Mouse (Mus musculus): ENCODE data around the gene Abi3bp. TPM values are rescaled to one million over a fixed set of nuclear protein-coding genes. Genes with fewer than 3 reads are reported as not detected.

Gene Abi3bp
- polyA plus RNA-seq, 1 experiment from 2014 or later, result 0.34 TPM

DNA sequence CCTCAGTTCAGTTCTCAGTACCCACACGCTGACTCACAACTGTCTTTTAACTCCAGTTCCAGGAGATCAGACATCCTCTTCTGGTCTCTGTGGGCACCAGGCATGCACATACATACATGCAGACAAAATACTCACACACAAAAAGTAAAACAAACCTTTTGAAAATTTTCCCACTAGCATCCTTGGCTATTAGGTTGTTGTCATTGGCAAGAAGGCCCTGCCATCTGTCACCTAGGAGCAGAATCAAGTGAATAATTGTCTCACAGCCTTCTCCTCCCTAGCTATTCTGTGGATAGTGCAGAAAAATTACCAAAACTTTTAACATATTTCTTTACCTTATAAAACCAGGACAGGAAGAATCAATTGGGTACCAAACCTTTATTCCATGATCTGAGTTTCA is 48.8 kb downstream of the Abi3bp start:
- no peaks in the 10 kb centered on the region for H3K27me3 ChIP-seq
- H3K27ac ChIP-seq (replicated peaks), result no peak overlapping the region
- H3K4me3 ChIP-seq, result no peak overlapping the region
- no peaks in the 10 kb centered on the region for H3K36me3 ChIP-seq
- H3K9ac ChIP-seq, result no peak overlapping the region
- H3K9me3 ChIP-seq, result no peaks in the 10 kb centered on the region
- H3K4me2 ChIP-seq, result no peak overlapping the region
- no peak for ATAC-seq (ENCODE audit: low FRiP score, low read depth)
- H3K4me1 ChIP-seq (replicated peaks), result no peaks in the 10 kb centered on the region
- 92% methylated on average over 1 of the region's 1 CpGs for WGBS

DNA sequence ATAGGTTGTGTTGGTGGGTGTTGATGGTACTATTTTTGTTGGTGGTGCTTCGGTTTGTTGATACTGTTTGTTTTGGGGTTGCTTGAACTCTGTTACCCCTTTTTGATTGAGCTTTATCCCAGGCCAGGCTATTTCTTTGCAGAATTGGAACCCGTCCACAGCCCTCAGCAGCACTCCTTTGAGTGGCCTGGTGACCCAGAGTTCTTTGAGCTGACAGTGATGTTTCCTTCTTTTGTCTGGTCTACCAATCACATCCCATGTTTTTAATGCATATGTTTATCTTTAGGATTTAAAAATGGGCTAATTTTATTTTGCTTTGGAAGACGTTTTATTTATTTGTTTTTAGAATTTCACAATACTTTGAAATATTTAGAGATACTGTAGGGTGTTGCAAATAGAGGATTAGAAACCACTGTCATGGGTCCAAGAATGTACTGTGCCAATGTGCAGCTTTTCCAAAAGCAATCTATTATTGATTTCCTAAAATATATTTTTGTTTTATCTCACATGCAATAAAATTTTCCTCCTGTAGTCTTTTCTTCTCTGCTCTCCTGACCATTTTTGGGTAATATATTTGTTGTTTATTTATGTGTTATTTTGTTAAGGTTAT is 50.5 kb downstream of the Abi3bp start:
- WGBS, result 81% methylated on average over 3 of the region's 3 CpGs
- no peaks in the 10 kb centered on the region for H3K4me1 ChIP-seq (replicated peaks)
- no peak overlapping the region for H3K4me2 ChIP-seq
- H3K4me3 ChIP-seq, result no peak overlapping the region
- no peak overlapping the region for H3K27ac ChIP-seq (replicated peaks)
- ATAC-seq (ENCODE audit: low FRiP score, low read depth), result no peak
- no peak overlapping the region for H3K9ac ChIP-seq
- no peaks in the 10 kb centered on the region for H3K9me3 ChIP-seq
- H3K36me3 ChIP-seq, result no peaks in the 10 kb centered on the region
- no peaks in the 10 kb centered on the region for H3K27me3 ChIP-seq

DNA sequence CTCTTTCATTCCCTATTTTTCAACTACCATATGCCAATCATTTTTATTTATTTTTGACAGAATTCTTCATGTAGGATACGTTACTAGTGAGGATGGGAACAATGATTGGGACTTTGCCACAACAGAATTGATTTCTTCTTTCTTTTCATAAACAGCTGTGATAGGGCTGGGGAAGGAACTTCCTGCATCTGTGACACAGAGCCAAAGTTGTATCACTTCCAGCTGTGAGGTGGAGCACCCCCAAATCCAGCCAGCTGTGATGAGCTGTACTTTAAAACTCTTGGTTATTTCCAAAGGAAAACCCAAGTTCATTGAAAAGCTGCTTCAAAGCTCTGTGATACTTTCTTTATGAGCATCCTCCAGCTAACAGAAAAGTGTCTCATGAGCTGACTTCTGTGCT is 101.9 kb downstream of the Abi3bp start:
- Histone ChIP-seq H3K36me3 (no peaks in the 10 kb centered on the region), H3K4me2 (no peak overlapping the region), H3K4me3 (no peak overlapping the region), H3K27me3 (no peaks in the 10 kb centered on the region), H3K9ac (no peak overlapping the region), H3K27ac (replicated peaks) (no peak overlapping the region), H3K4me1 (replicated peaks) (no peaks in the 10 kb centered on the region), H3K9me3 (no peaks in the 10 kb centered on the region)
- ATAC-seq (ENCODE audit: low FRiP score, low read depth), result no peak
- 83% methylated on average over 1 of the region's 1 CpGs for WGBS

DNA sequence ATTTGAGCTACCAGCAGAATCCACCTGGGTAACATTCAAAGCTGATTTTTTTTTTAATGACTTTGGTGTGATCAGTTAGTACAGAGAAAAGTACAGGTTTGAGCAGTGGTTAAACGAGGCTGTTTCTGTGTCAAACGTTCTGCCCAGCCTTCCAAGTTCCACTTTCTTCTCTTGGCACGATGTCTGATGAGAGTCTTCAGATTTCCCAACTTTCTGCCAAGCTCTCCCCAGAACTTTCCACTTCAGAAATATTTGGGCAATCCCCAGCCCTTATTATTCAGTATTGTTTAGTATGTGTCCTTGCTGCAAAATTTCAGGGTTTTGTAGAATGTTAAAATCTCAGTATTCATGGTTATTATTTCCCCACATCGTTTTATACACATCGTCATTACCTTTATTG is 115.9 kb downstream of the Abi3bp start:
- Histone ChIP-seq H3K4me3 (no peak overlapping the region), H3K9me3 (no peaks in the 10 kb centered on the region), H3K4me2 (no peak overlapping the region), H3K36me3 (no peaks in the 10 kb centered on the region), H3K9ac (no peak overlapping the region), H3K4me1 (replicated peaks) (no peaks in the 10 kb centered on the region), H3K27ac (replicated peaks) (no peak overlapping the region), H3K27me3 (no peaks in the 10 kb centered on the region)
- ATAC-seq (ENCODE audit: low FRiP score, low read depth), result no peak
- WGBS, result 83% methylated on average over 5 of the region's 5 CpGs

DNA sequence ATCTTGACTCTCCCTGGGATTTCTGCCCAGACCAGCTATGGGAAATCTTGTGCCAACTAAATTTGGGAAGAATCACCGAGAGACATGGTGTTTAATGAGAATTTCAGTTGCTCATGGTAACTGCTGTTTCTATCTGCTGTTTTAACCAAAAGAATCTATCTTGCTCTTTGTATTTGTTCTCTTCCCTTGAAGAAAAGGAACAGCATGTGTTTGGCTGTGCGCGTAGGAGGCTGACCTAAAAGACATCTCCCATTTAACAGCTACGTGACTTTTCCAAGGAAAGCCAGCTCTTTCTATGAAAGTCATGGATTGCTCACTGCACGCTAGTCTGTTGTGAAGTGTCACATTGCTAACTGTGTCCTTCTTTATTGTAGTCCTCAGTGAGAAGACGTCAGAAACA is 117.2 kb downstream of the Abi3bp start:
- H3K4me3 ChIP-seq, result no peak overlapping the region
- no peak overlapping the region for H3K9ac ChIP-seq
- H3K27me3 ChIP-seq, result no peaks in the 10 kb centered on the region
- no peaks in the 10 kb centered on the region for H3K9me3 ChIP-seq
- no peak for ATAC-seq (ENCODE audit: low FRiP score, low read depth)
- H3K36me3 ChIP-seq, result no peaks in the 10 kb centered on the region
- H3K4me2 ChIP-seq, result no peak overlapping the region
- 72% methylated on average over 6 of the region's 6 CpGs for WGBS
- no peaks in the 10 kb centered on the region for H3K4me1 ChIP-seq (replicated peaks)
- no peak overlapping the region for H3K27ac ChIP-seq (replicated peaks)

DNA sequence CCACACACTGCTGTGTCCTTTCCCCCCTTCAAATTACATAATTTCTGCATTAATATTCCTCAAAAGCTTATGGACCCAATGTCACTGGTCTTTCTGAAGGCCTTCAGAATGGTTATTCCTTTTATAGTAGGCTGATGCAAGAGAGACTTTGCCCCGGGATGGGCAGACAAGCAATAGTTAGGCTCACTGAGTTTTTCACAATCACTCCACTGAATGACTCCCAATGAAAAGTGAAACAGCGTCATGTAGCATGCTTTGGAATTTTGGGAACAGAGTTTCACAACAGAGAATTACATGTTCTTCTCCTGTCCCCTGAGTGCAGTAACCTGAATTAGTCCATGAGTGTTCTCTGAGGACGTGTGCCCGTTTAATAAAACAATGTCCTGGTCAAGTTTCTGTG is 120.7 kb downstream of the Abi3bp start:
- no peak overlapping the region for H3K9ac ChIP-seq
- no peaks in the 10 kb centered on the region for H3K27me3 ChIP-seq
- no peak for ATAC-seq (ENCODE audit: low FRiP score, low read depth)
- H3K9me3 ChIP-seq, result no peaks in the 10 kb centered on the region
- H3K4me2 ChIP-seq, result no peak overlapping the region
- 94% methylated on average over 4 of the region's 4 CpGs for WGBS
- H3K4me3 ChIP-seq, result no peak overlapping the region
- H3K27ac ChIP-seq (replicated peaks), result no peak overlapping the region
- H3K36me3 ChIP-seq, result no peaks in the 10 kb centered on the region
- no peaks in the 10 kb centered on the region for H3K4me1 ChIP-seq (replicated peaks)

DNA sequence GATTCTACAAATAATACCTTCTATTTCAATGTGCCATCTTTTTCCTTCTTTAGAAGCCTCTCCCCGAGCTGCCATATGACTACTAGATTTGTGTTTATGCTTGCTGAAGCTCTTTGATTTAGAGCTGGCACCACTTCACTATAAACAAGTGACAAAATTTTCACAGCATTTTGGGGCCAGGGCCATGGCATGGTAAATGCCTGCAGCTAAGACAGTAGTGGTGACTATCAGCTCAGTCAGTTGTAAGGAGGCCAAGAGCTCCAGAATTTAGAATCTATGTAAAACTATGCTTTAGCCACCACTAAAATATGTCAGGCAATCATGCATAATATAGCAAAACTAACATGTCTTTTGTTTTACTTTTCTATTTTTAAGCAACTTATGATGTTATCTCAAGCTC is 124.7 kb downstream of the Abi3bp start:
- Histone ChIP-seq H3K9ac (no peak overlapping the region), H3K4me2 (no peak overlapping the region), H3K4me1 (replicated peaks) (no peaks in the 10 kb centered on the region), H3K27ac (replicated peaks) (no peak overlapping the region), H3K4me3 (no peak overlapping the region), H3K27me3 (no peaks in the 10 kb centered on the region), H3K9me3 (no peaks in the 10 kb centered on the region), H3K36me3 (no peaks in the 10 kb centered on the region)
- WGBS, result 93% methylated on average over 1 of the region's 1 CpGs
- no peak for ATAC-seq (ENCODE audit: low FRiP score, low read depth)

DNA sequence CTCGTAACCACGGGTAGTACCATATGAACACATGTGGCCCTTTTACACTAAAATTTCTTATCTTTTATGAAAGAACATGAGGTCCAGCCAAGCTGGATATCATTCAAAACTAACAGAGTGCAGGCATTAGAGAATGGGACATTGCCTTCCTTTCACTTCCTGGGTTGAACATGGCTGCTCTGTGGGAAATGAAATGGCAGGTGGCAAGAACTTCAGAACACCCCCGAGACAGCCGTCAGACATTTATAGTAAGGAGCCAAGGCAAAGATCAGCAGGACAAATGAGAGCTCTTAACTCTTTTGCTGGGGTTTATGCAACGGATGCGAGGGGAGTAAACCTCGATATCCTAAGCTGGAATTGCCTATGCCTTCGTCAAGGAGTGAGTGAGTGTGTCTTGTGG is 132.9 kb downstream of the Abi3bp start:
- WGBS, result 83% methylated on average over 8 of the region's 8 CpGs
- no peak overlapping the region for H3K4me2 ChIP-seq
- H3K9me3 ChIP-seq, result no peaks in the 10 kb centered on the region
- H3K4me3 ChIP-seq, result no peak overlapping the region
- no peaks in the 10 kb centered on the region for H3K36me3 ChIP-seq
- no peaks in the 10 kb centered on the region for H3K27me3 ChIP-seq
- H3K9ac ChIP-seq, result no peak overlapping the region
- ATAC-seq (ENCODE audit: low FRiP score, low read depth), result no peak
- H3K27ac ChIP-seq (replicated peaks), result no peak overlapping the region
- H3K4me1 ChIP-seq (replicated peaks), result no peaks in the 10 kb centered on the region

DNA sequence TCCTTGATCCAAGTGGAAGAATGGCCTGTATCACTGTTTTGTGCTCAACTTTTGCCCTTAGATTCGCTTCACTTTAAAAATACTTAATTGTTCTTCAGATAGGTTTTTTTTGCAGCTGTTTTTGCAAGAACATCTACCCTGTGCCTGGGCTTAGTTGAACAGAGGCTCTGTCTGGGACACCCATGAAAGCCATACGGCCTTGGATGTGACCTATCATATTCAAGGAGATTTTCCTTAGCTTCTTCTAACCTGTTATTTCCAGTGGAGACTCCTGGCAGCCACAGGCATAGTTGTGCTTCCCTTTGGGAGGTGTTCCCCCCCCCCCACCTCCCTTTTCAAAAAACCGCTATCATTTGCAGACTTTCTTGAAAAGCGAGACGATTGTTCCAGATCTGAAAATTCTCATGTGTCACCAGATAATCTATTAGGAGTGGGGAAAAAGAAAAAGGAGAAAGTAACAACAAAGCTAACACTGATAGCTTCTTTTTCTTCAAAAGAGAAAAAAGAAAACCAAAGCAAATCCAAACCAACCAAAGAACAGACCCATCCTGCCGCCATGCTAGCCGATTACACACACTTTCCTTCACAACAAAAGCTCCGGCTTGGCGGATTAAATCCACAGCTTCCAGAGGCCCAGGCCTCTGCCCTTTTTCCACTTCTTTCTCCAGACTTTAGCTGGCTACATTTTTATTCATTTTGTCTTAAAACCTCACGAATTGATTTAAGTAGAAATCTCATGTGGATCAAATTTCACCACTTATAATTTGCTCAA is 133.6 kb downstream of the Abi3bp start:
- H3K27me3 ChIP-seq, result no peaks in the 10 kb centered on the region
- no peaks in the 10 kb centered on the region for H3K36me3 ChIP-seq
- H3K4me1 ChIP-seq (replicated peaks), result no peaks in the 10 kb centered on the region
- no peaks in the 10 kb centered on the region for H3K9me3 ChIP-seq
- no peak overlapping the region for H3K4me2 ChIP-seq
- no peak overlapping the region for H3K27ac ChIP-seq (replicated peaks)
- no peak overlapping the region for H3K4me3 ChIP-seq
- ATAC-seq (ENCODE audit: low FRiP score, low read depth), result no peak
- no peak overlapping the region for H3K9ac ChIP-seq
- 60% methylated on average over 10 of the region's 10 CpGs for WGBS

DNA sequence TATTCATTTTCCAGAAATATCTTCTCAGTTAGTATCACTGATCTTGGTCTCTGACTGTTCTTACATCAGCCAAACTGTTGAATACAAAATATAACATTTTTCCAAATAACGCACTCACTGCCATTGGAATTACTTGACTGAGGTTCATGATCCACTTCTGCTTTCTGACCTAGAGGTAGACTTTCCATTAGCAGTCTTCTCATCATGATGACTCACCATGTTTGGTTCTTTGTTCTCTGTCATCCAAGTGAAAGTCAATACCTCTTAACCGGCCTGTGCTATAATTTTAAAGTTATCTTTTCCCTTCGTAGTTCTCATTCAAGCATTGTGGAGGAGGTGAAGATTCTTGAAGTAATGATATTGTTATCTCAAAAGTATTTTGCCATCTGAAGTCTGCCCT is 160.9 kb downstream of the Abi3bp start:
- Histone ChIP-seq H3K27ac (replicated peaks) (no peak overlapping the region), H3K27me3 (no peaks in the 10 kb centered on the region), H3K9me3 (no peaks in the 10 kb centered on the region), H3K9ac (no peak overlapping the region), H3K36me3 (no peaks in the 10 kb centered on the region), H3K4me2 (no peak overlapping the region), H3K4me1 (replicated peaks) (no peaks in the 10 kb centered on the region), H3K4me3 (no peak overlapping the region)
- no peak for ATAC-seq (ENCODE audit: low FRiP score, low read depth)
- 92% methylated on average over 3 of the region's 3 CpGs for WGBS

DNA sequence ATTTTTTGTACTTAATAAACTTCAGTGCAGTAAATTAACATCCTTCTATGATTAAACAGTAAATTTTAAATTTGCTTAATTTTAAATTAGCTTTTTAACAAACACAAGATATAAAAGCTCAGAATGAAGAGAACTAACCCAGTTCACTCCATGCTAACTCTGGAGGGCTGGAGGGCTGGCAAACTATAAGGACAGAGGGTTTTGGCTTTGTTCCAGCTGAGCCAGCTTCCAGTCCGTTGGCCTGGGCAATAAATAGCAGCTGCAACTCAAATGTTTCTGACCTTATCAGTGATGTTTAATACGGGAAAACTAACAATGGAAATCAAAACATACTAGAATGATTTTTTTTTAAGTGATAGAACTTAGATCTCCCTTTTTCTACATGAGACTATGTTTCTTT is 167.6 kb downstream of the Abi3bp start:
- WGBS, result 24% methylated on average over 2 of the region's 2 CpGs
- H3K27me3 ChIP-seq, result no peaks in the 10 kb centered on the region
- no peaks in the 10 kb centered on the region for H3K36me3 ChIP-seq
- no peak overlapping the region for H3K4me2 ChIP-seq
- H3K4me1 ChIP-seq (replicated peaks), result no peaks in the 10 kb centered on the region
- no peak overlapping the region for H3K4me3 ChIP-seq
- H3K9ac ChIP-seq, result no peak overlapping the region
- ATAC-seq (ENCODE audit: low FRiP score, low read depth), result no peak
- no peak overlapping the region for H3K27ac ChIP-seq (replicated peaks)
- H3K9me3 ChIP-seq, result no peaks in the 10 kb centered on the region

DNA sequence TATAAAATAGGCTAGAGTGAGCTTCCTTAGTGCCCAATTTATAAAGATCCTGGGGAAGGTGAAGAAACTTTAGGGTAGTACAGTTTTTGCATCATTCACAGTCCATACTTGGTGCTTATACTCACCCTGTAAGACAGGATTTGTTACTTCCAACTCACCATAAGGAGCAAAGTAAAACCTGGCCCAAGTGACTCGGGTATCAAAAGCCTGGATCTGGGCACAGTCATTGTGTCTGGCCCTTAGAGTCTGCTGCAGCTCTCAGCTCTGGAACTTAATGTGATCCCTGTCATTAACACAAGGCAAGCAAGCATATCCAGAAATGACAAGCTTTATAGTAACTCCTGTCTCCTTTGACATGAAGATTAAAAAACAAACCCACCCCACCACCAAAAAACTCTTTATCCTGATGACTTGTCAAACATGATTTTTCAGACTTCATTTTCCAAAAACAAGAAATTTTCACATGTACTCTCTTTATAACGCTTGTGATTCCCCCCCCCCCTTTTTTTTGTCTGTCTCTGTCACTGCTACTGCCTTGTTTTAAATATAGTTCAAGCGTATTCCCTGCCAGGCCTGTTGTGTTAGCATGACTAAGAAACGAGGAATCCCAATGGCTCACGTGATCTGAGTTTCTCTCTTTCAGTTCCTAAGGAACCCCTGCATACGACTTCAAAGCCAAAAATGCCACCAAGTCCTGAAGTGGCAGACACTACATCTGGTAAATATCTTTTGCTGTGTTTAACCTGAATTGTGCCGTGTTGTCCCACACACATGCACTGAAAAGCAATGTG is 168.9 kb downstream of the Abi3bp start:
- H3K4me2 ChIP-seq, result no peak overlapping the region
- no peak overlapping the region for H3K4me3 ChIP-seq
- H3K27me3 ChIP-seq, result no peaks in the 10 kb centered on the region
- no peak overlapping the region for H3K9ac ChIP-seq
- no peaks in the 10 kb centered on the region for H3K4me1 ChIP-seq (replicated peaks)
- H3K36me3 ChIP-seq, result no peaks in the 10 kb centered on the region
- H3K27ac ChIP-seq (replicated peaks), result no peak overlapping the region
- H3K9me3 ChIP-seq, result no peaks in the 10 kb centered on the region
- WGBS, result 63% methylated on average over 7 of the region's 7 CpGs
- no peak for ATAC-seq (ENCODE audit: low FRiP score, low read depth)
